Mouse (Mus musculus) embryonic facial prominence, embryonic 14.5 days (tissue): ENCODE measurements around the gene Hdgfl2. TPM values are rescaled to one million over a fixed set of nuclear protein-coding genes. Genes with fewer than 3 reads are reported as not detected.
"Not testable (repeated sequence)": the region's sequence is repeated elsewhere in the genome, so short reads cannot be mapped to it uniquely, and the experiment has no call there.

Experiments used
- ATAC-seq: fragments of 200-750 bp; cut with Nextera tagmentation; 2 replicates; pipeline ENCODE4 v1.8.0; 2017; ENCODE audit warnings: low read depth, moderate number of reproducible peaks, moderate TSS enrichment
- DNase-seq: peaks from one replicate; pipeline ENCODE4 v3.0.0-alpha.2; 2015; ENCODE audit warnings: low spot score
- H3K27ac ChIP-seq: fragments of 300-500 bp; sonication (generic); replicated peaks from 2 replicates; pipeline ENCODE4 v1.5.1; 2014; ENCODE audit warnings: low read depth, mild to moderate bottlenecking, low read length, moderate library complexity
- H3K27me3 ChIP-seq: fragments of 300-500 bp; sonication (generic); replicated peaks from 2 replicates; pipeline ENCODE4 v1.6.1; 2014; ENCODE audit warnings: low read length; ENCODE audit not compliant: control insufficient read depth, insufficient read depth
- H3K36me3 ChIP-seq: fragments of 300-500 bp; sonication (generic); 2 replicates; pipeline ENCODE4 v1.6.1; 2014; ENCODE audit warnings: low read length, mixed read lengths; ENCODE audit not compliant: control insufficient read depth, insufficient read depth
- H3K4me1 ChIP-seq: fragments of 300-500 bp; sonication (generic); 2 replicates; pipeline ENCODE4 v1.6.1; 2014; ENCODE audit warnings: antibody characterized with exemption, low read length; ENCODE audit not compliant: control insufficient read depth, insufficient read depth
- H3K4me2 ChIP-seq: fragments of 300-500 bp; sonication (generic); 2 replicates; pipeline ENCODE4 v1.6.1; 2014; ENCODE audit warnings: low read depth, mild to moderate bottlenecking, low read length, moderate library complexity, mixed read lengths
- H3K4me3 ChIP-seq: fragments of 300-500 bp; sonication (generic); 2 replicates; pipeline ENCODE4 v1.5.1; 2014; ENCODE audit warnings: low read depth, mild to moderate bottlenecking, low read length
- H3K9ac ChIP-seq: fragments of 300-500 bp; sonication (generic); 2 replicates; pipeline ENCODE4 v1.6.1; 2014; ENCODE audit warnings: low read depth, mild to moderate bottlenecking, low read length, moderate library complexity, mixed read lengths
- H3K9me3 ChIP-seq: fragments of 300-500 bp; sonication (generic); 2 replicates; pipeline ENCODE4 v1.6.1; 2016; ENCODE audit warnings: low read length; ENCODE audit not compliant: control insufficient read depth
- WGBS: fragments of 180-500 bp; shearing (Covaris S2); extraction: QIAGEN DNeasy Blood & Tissue Kit; methylation state at CpG from one replicate; pipeline ENCODE4 v1.1.7; 2014; 5-methylcytosine and 5-hydroxymethylcytosine counted together
- polyA plus RNA-seq: library from polyadenylated mRNA; unstranded; fragments of >200 nt; fragmentation: Nextera tagmentation; extraction: Ambion mirVana; gene quantifications from 2 replicates; pipeline ENCODE4 v1.2.1, GENCODE M21; 2014

Gene Hdgfl2
- polyA plus RNA-seq, 1 experiment from 2014 or later: 75.6 TPM

DNA sequence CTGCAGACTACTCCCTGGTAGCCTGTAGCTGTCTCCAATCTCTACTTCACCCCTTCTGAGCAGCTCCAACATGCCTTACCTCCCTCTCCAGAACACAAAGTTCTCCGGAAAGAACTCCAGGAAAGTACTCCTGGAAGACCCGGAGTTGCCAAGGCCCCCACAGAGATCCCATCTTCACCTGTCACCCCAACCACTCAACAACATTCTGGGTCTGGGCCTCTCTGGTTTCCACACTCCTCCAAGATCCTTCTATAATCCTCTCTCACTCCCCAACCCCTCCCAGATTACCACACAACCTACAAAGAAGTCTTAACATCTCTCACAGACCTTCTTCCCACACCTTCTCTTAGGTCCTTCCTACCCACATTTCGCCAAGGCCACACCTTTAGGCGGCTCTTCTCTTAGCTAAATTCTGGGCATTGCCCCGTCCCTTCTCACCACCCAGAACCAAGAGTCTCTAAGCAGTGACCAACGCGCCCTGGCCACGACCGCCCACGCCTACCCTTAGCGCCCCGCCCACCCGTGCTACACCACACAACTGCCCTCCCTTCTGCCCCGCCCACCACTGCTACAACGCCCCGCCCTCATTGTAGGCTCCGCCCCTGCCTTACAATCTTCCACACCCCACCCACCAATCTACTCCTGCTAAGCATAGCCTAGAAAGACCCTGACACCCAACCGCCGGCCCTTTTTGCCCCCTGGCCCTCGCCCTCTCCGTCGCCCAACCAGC is 5.2 kb upstream of the Hdgfl2 start:
- Histone ChIP-seq H3K4me1 (peaks cover 15% of the 10 kb centered on the region), H3K9ac (peak overlapping the region; percentile 83), H3K27me3 (no peaks in the 10 kb centered on the region), H3K27ac (peak overlapping the region; percentile 94), H3K4me3 (peak overlapping the region; percentile 71), H3K4me2 (peak overlapping the region; percentile 55), H3K9me3 (no peaks in the 10 kb centered on the region), H3K36me3 (peaks cover 43% of the 10 kb centered on the region)
- WGBS: 8% methylated on average over 22 of the region's 22 CpGs
- ATAC-seq (peak; percentile 20), DNase-seq (peak; percentile 87)

GRCm38 (mm10) chr17:56074827-56075208 is 4.6 kb upstream of the Hdgfl2 start, which contains the start of gene Ubxn6:
TSS of gene Ubxn6 (minus strand) at chr17:56075028.
- Histone ChIP-seq H3K4me1 (peaks cover 15% of the 10 kb centered on the region), H3K4me2 (peak within 1 kb of the TSS; percentile 55), H3K36me3 (peaks cover 37% of the 10 kb centered on the region), H3K9ac (peak within 1 kb of the TSS; percentile 83), H3K27ac (peak within 1 kb of the TSS; percentile 94), H3K9me3 (no peaks in the 10 kb centered on the region), H3K27me3 (no peaks in the 10 kb centered on the region), H3K4me3 (peak within 1 kb of the TSS; percentile 71)
- ATAC-seq (peak; percentile 66), DNase-seq (peak; percentile 98)
- under 1% methylated on average over 30 of the region's 35 CpGs for WGBS

- 85% methylated on average over 5 of the region's 5 CpGs for WGBS
- no peak overlapping the region for H3K27ac ChIP-seq
- no peak overlapping the region for H3K9ac ChIP-seq
- peaks cover 25% of the 10 kb centered on the region for H3K4me1 ChIP-seq
- H3K27me3 ChIP-seq: no peaks in the 10 kb centered on the region
- no peak overlapping the region for H3K4me2 ChIP-seq
- no peaks in the 10 kb centered on the region for H3K9me3 ChIP-seq
- ATAC-seq: no peak
- no peak overlapping the region for H3K4me3 ChIP-seq
- DNase-seq: no peak
- peaks cover 16% of the 10 kb centered on the region for H3K36me3 ChIP-seq
These were observed 1.9 kb upstream of the Hdgfl2 start for GRCm38 (mm10) chr17:56077523-56077922.

DNA sequence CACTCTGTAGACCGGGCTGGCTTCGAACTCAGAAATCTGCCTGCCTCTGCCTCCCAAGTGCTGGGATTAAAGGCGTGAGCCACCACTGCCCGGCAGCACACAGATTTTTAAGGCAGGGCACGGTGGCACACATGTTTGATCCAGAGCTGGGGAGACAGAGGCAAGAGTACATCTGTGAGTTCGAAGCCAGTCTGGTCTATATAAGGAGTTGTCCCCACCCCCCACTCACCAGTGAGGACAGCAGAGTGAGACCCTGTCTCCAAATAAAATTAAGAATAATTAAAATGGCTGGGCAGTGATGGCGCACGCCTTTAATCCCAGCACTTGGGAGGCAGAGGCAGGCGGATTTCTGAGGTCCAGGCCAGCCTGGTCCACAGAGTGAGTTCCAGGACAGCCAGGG is 1.1 kb upstream of the Hdgfl2 start:
- H3K27me3 ChIP-seq, DNase-seq, H3K9me3 ChIP-seq, H3K9ac ChIP-seq, ATAC-seq: not testable (repeated sequence)
- Histone ChIP-seq H3K4me3 (peak overlapping the region; percentile 92), H3K4me1 (peaks cover 25% of the 10 kb centered on the region), H3K4me2 (peak overlapping the region; percentile 50), H3K36me3 (peaks cover 16% of the 10 kb centered on the region), H3K27ac (0 out of 2 replicates have a peak overlapping the region, but pooled peaks have one; percentile 55)
- 66% methylated on average over 9 of the region's 9 CpGs for WGBS

GRCm38 (mm10) chr17:56079921-56080320 is 487 bp downstream of the Hdgfl2 start:
- Histone ChIP-seq H3K36me3 (peaks cover 22% of the 10 kb centered on the region), H3K27me3 (no peaks in the 10 kb centered on the region), H3K4me3 (peak overlapping the region; percentile 92), H3K9ac (peak overlapping the region; percentile 88), H3K4me1 (peaks cover 18% of the 10 kb centered on the region), H3K27ac (peak overlapping the region; percentile 69), H3K4me2 (peak overlapping the region; percentile 97), H3K9me3 (no peaks in the 10 kb centered on the region)
- ATAC-seq: no peak
- under 1% methylated on average over 11 of the region's 11 CpGs for WGBS
- DNase-seq: no peak

- peaks cover 10% of the 10 kb centered on the region for H3K4me1 ChIP-seq
These were observed 1.5 kb downstream of the Hdgfl2 start for GRCm38 (mm10) chr17:56080781-56081585.

DNA sequence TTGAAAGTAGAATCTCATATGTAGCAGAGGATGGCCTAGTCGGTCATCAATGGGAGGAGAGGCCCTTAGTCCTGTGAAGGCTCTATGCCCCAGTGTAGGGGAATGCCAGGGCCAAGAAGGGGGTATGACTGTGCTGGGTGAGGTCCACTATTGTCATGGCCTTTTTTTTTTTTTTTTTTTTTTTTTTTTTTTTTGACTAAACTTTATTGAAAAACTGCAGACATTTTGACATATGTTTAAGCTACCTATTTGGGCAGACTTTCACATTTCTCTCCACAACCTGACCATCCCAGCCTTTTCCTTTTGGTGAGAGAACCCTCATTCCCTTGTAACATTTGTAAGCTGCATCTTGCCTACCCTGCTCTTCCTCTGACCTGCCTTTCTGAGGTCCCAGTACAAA is 12.9 kb downstream of the Hdgfl2 start:
- H3K9me3 ChIP-seq: no peaks in the 10 kb centered on the region
- peaks cover 75% of the 10 kb centered on the region for H3K36me3 ChIP-seq
- WGBS: 69% methylated on average over 1 of the region's 1 CpGs
- DNase-seq (no peak), ATAC-seq (no peak)
- no peak overlapping the region for H3K4me2 ChIP-seq
- no peak overlapping the region for H3K4me3 ChIP-seq
- no peak overlapping the region for H3K9ac ChIP-seq
- no peaks in the 10 kb centered on the region for H3K27me3 ChIP-seq
- H3K4me1 ChIP-seq: no peaks in the 10 kb centered on the region
- no peak overlapping the region for H3K27ac ChIP-seq

More at GRCm38 (mm10) chr17:56080781-56081585, 1.5 kb downstream of the Hdgfl2 start:
- Histone ChIP-seq H3K36me3 (peaks cover 22% of the 10 kb centered on the region), H3K27ac (peak overlapping the region; percentile 29; the same call in 1 of the 2 replicates), H3K9ac (peak overlapping the region; percentile 88), H3K4me2 (peak overlapping the region; percentile 97), H3K27me3 (no peaks in the 10 kb centered on the region), H3K9me3 (no peaks in the 10 kb centered on the region), H3K4me3 (peak overlapping the region; percentile 92)
- DNase-seq: peak; percentile 93
- 2% methylated on average over 6 of the region's 8 CpGs for WGBS
- peak; percentile 54 for ATAC-seq

DNA sequence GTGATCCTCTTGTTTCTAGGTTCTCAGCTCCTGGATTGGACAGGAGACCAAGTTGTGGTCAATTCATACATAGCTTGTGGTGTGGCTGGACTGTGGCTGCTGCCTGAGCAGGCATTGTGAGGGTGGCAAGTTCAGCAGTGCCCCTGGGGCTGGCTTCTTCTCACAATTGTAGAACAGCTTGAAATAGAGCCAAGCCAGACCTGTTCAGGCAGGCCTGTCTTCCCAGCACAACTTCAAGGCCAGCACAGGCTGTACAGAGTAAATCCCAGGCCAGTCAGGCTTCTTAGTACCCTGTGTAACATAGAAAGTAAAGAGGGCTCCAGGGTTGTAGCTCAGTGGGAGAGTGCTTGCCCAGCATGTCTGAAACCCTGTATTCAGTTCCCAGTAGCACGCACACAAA is 13.4 kb downstream of the Hdgfl2 start:
- WGBS: 87% methylated on average over 1 of the region's 1 CpGs
- Histone ChIP-seq H3K4me2 (no peak overlapping the region), H3K36me3 (peaks cover 75% of the 10 kb centered on the region), H3K4me3 (no peak overlapping the region), H3K9ac (no peak overlapping the region), H3K9me3 (no peaks in the 10 kb centered on the region), H3K27me3 (no peaks in the 10 kb centered on the region), H3K4me1 (no peaks in the 10 kb centered on the region), H3K27ac (no peak overlapping the region)
- ATAC-seq (peak; percentile 56), DNase-seq (peak; percentile 67)
